Mouse (Mus musculus): ENCODE data around the gene Srprb. TPM values are rescaled to one million over a fixed set of nuclear protein-coding genes. Genes with fewer than 3 reads are reported as not detected.

The Srprb gene
- polyA plus RNA-seq, 1 experiment from 2014 or later = 63.4 TPM

DNA sequence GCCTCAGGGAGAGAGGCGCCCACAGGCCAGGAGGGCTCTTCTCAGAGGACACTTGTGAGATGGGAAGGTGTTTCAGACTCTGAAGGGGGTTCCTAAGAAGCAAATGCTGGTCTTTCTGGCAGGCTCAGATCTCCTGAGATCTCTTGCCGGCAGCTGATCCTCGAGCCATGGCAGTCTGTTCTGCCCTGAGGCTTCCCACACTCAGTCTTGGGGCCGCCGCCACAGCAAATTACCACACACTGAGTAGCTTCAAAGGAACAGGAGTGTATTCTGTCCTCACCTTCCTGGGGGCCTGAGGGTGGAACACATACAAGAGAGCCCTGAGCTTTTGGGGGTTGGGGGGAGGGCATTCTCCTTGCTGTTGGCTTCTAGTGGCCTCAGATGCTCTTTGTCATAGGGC lies 56.6 kb downstream of the Srprb start:
- Histone ChIP-seq H3K4me1 (peaks cover 22% of the 10 kb centered on the region), H3K27ac (no peak overlapping the region), H3K9me3 (no peaks in the 10 kb centered on the region), H3K27me3 (0 out of 2 replicates have a peak, but pooled peaks cover 4% of the 10 kb centered on the region), H3K4me2 (no peak overlapping the region), H3K4me3 (no peak overlapping the region), H3K36me3 (no peaks in the 10 kb centered on the region), H3K9ac (0 out of 2 replicates have a peak overlapping the region, but pooled peaks have one; percentile 49)
- ATAC-seq (ENCODE audit: insufficient number of reproducible peaks, insufficient read depth, low FRiP score, low TSS enrichment, low read depth) = no peak
- WGBS = 31% methylated on average over 5 of the region's 5 CpGs

DNA sequence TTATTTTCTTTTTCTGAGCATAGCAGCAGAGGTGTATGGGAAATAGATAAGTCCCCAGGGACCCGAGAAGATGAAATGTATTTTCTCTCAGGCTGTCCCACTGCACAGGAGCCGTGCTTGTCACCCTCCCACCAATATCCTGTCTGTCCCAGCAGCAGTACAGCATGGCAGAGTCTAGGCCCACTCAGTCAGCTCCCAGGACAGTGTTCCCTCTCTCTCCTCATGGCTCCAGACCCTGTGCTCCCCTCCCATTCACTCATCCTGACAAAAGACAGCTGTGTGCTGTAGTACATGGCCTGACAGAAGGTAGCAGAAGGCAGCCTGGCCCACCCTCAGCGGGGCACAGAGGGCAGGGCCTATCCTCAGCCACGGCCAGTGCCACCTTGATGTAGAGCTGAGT lies 58.1 kb downstream of the Srprb start:
- ATAC-seq (ENCODE audit: insufficient number of reproducible peaks, insufficient read depth, low FRiP score, low TSS enrichment, low read depth) = no peak
- Histone ChIP-seq H3K9me3 (no peaks in the 10 kb centered on the region), H3K4me2 (no peak overlapping the region), H3K4me1 (peaks cover 24% of the 10 kb centered on the region), H3K4me3 (no peak overlapping the region), H3K27me3 (0 out of 2 replicates have a peak, but pooled peaks cover 4% of the 10 kb centered on the region), H3K36me3 (no peaks in the 10 kb centered on the region), H3K9ac (no peak overlapping the region), H3K27ac (no peak overlapping the region)
- 51% methylated on average over 4 of the region's 4 CpGs for WGBS

DNA sequence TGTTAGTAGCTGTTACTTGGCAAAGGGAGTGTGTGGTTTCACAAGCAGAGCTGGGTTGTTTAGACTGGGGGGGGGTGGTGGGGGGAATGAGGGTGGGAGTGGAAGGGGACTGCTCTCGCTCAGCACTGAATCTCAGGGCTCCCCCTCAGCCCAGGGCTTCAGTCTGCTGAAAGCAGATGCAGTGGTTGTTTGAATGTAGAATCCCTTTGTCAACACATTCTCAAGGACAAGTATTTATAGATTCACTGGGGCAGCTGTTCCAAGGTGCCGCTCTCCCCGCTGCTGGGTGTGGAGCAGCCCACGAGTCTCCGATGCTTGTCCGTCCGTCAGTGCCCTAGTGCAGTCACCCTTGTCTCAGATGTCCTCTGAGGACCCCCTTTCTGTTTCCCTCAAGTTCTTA lies 60.7 kb downstream of the Srprb start:
- H3K4me1 ChIP-seq = peaks cover 21% of the 10 kb centered on the region
- no peaks in the 10 kb centered on the region for H3K9me3 ChIP-seq
- no peak overlapping the region for H3K4me2 ChIP-seq
- ATAC-seq (ENCODE audit: insufficient number of reproducible peaks, insufficient read depth, low FRiP score, low TSS enrichment, low read depth) = no peak
- H3K27me3 ChIP-seq = 0 out of 2 replicates have a peak, but pooled peaks cover 4% of the 10 kb centered on the region
- H3K9ac ChIP-seq = no peak overlapping the region
- no peak overlapping the region for H3K4me3 ChIP-seq
- no peaks in the 10 kb centered on the region for H3K36me3 ChIP-seq
- 88% methylated on average over 7 of the region's 7 CpGs for WGBS
- H3K27ac ChIP-seq = no peak overlapping the region

DNA sequence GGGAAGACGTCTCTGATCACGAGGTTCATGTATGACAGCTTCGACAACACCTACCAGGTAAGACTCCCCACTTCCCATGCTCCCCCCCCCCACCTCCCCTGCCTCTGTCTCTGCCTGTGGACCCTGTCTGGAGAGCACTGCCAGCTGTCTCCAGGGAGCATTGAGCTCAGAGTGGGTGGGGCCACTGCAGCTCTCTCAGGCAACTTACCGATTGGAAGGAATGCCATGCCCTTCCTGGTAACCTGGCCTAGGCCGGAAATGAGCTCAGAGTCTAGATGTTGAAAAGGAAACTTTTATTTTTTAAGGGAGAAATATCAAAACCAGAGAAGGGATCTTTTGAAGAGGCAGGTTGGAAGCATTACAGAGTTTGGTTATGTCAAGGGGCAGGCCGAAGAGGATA lies 61.6 kb downstream of the Srprb start:
- 75% methylated on average over 6 of the region's 6 CpGs for WGBS
- H3K4me2 ChIP-seq = no peak overlapping the region
- ATAC-seq (ENCODE audit: insufficient number of reproducible peaks, insufficient read depth, low FRiP score, low TSS enrichment, low read depth) = no peak
- no peaks in the 10 kb centered on the region for H3K27me3 ChIP-seq
- no peak overlapping the region for H3K4me3 ChIP-seq
- H3K4me1 ChIP-seq = peaks cover 19% of the 10 kb centered on the region
- no peaks in the 10 kb centered on the region for H3K9me3 ChIP-seq
- H3K27ac ChIP-seq = no peak overlapping the region
- no peak overlapping the region for H3K9ac ChIP-seq
- no peaks in the 10 kb centered on the region for H3K36me3 ChIP-seq

DNA sequence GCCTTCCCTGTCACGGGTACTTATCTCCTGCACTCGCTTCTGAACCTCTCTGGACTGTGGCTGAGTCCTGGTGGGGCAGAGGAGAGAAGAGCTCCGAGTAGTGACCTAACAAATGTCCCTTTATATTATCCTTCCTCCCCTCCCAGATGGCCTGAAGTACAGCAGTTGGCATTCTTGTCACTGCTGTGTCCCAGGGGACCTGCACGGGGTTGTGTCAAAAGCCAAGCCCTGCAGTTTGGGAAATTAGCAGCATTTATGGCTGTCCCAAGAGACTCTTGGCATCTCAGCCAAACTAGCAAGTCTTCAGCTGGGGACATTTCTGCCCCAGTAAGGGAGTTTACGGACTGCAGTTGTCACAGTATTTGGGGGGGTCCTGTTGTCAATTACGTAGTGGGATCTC lies 62.5 kb downstream of the Srprb start:
- H3K36me3 ChIP-seq = no peaks in the 10 kb centered on the region
- H3K27me3 ChIP-seq = no peaks in the 10 kb centered on the region
- H3K27ac ChIP-seq = no peak overlapping the region
- no peak for ATAC-seq (ENCODE audit: insufficient number of reproducible peaks, insufficient read depth, low FRiP score, low TSS enrichment, low read depth)
- peaks cover 16% of the 10 kb centered on the region for H3K4me1 ChIP-seq
- H3K9ac ChIP-seq = no peak overlapping the region
- H3K4me3 ChIP-seq = no peak overlapping the region
- WGBS = 55% methylated on average over 6 of the region's 6 CpGs
- H3K4me2 ChIP-seq = no peak overlapping the region
- no peaks in the 10 kb centered on the region for H3K9me3 ChIP-seq

Other genes with a start within 250 kb of the Srprb start
- 6.1 and 9.8 TPM in 2 replicates for gene Slco2a1, start 213.4 kb downstream of the Srprb start, polyA plus RNA-seq (2015; fragmentation: Nextera tagmentation; extraction: Ambion mirVana)
- 7.7 and 8.1 TPM in 2 replicates for gene Rab6b, start 90.3 kb downstream of the Srprb start, polyA plus RNA-seq (2015; fragmentation: Nextera tagmentation; extraction: Ambion mirVana)
- 2.3 and 4.3 TPM in 2 replicates for gene Gm20425, start 28.2 kb upstream of the Srprb start, polyA plus RNA-seq (2015; fragmentation: Nextera tagmentation; extraction: Ambion mirVana)
- gene Trf, start 28.3 kb upstream of the Srprb start, polyA plus RNA-seq (2015; fragmentation: Nextera tagmentation; extraction: Ambion mirVana) = 14.4 and 135 TPM in 2 replicates
- 1.9 and 3.0 TPM in 2 replicates for gene 1300017J02Rik, start 102.9 kb upstream of the Srprb start, polyA plus RNA-seq (2015; fragmentation: Nextera tagmentation; extraction: Ambion mirVana)
- 68.1 and 74.2 TPM in 2 replicates for gene Topbp1, start 103.1 kb upstream of the Srprb start, polyA plus RNA-seq (2015; fragmentation: Nextera tagmentation; extraction: Ambion mirVana)
- 117 and 125 TPM in 2 replicates for gene Cdv3, start 163.7 kb upstream of the Srprb start, polyA plus RNA-seq (2015; fragmentation: Nextera tagmentation; extraction: Ambion mirVana)

All from embryonic facial prominence, embryonic 13.5 days (tissue).